Mouse (Mus musculus): Measurements from ENCODE around the gene 2210016F16Rik. TPM values are rescaled to one million over a fixed set of nuclear protein-coding genes. Genes with fewer than 3 reads are reported as not detected.
"Not testable (repeated sequence)": the region's sequence is repeated elsewhere in the genome, so short reads cannot be mapped to it uniquely, and the experiment has no call there.

Gene 2210016F16Rik
- total RNA-seq, 2 experiments from 2014 or later = 11.4 to 17.3 TPM

DNA sequence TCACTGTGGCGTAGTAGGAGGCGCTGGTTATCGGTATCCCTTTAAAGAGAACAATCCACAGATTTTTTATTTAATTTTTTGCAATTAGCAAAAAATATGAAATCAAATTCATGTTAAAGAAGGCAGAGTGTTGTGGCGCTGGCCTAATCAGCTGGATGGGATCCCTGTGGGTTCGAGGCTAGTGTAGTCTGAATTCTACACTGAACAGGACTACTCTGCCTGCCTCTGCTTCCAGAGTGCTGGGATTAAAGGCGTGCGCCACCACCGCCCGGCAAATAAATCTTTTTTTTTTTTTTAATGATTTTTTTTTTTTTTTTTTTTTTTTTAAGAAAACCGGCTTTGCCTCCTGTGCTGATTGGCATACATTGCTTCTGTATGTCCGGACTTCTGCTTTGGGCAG lies 654 bp downstream of the 2210016F16Rik start:
- ATAC-seq (replicated peaks; ENCODE audit: poor library complexity) = no peak

DNA sequence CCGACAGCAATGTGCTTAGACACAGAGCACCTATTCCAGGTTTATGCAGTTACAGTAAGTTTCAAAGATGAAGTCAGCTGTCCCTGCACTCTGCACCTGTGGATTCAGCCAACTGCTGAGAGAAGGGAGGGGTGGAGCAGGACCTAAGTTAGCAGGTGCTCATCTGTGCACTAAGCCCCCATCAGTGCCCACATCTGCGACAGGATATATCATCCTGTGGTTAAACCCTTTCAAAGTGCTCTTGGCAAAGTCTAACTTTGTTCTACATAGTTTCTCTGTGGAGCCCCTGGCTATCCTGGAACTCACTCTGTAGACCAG lies 11.9 kb downstream of the 2210016F16Rik start:
- no peak for ATAC-seq (replicated peaks; ENCODE audit: poor library complexity)

DNA sequence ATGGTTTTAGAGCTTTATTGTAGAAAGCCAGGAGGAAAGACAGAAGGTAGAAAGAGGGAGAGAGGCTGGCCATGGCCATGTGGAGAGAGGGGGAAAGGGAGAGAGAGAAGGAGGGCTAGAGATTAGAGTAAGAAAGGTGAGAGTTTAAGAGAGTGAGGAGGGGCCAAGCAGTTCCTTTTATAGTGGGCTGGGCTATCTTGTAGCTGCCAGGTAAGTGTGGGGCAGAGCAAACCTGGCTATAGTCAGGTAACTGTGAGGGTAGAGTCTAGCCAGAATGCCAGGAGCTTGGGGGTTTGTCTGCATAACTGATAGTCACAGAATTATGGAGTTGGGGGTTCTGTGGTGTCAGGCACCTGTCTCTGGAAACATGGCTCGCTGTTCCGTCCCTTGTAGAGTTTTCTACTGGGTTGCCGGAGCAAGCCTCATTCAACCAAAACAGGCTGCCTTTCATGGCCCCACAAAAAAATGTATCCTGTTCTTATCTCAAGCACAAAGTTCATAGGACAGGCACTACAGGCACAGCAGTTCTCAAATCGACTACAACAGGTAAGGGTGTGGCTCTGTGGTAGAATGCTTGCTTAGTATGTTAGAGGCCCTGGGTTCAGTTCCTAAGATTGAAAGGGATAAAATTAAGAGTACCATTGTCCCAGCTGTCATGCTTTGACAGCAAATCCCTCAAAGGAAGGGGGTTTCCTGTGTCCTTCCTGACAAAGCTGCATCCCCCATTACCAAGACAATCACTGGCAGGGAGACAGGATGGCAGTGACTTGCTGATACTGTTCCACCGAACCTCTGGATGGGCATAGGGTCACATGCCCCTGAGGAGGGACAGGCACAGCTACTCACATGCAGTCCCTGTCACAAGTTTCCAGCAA lies 12.5 kb downstream of the 2210016F16Rik start:
- ATAC-seq (replicated peaks; ENCODE audit: poor library complexity) = no peak

DNA sequence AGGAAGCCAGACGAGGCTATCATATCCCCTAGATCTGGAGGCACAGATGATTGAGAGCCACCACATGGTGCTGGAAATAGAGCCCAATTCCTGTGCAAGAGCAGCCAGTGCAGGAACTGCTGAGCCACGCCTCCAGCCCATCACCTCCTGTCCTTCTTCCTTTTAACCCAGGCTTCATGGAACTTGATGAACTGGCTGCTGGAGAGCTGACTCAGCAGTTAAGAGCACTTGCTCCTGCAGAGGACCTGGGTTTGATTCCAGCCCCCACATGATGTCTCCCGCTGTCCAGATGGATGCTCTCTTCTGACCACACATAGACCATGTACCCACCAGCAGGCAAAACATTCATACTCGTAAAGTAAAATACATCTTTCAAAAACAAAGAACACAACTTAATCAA lies 16.2 kb downstream of the 2210016F16Rik start:
- ATAC-seq (replicated peaks; ENCODE audit: poor library complexity) = no peak

DNA sequence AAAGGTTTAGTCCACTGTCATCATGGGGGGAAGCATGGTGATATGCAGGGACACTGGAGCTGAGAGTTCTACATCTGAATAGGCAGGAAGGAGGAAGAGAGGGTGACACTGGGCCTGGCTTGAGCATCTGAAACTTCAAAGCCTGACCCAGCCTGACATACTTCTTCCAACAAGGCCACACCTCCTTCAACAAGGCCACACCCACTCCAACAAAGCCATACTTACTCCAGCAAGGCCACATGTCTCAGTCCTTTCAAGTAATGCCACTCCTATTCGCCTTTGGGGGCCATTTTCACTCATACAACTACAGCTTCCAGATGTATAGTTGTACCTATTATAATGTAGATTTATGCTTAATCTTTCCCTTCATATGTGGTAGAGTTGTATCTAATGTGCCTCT lies 17.4 kb downstream of the 2210016F16Rik start:
- no peak for ATAC-seq (replicated peaks; ENCODE audit: poor library complexity)

DNA sequence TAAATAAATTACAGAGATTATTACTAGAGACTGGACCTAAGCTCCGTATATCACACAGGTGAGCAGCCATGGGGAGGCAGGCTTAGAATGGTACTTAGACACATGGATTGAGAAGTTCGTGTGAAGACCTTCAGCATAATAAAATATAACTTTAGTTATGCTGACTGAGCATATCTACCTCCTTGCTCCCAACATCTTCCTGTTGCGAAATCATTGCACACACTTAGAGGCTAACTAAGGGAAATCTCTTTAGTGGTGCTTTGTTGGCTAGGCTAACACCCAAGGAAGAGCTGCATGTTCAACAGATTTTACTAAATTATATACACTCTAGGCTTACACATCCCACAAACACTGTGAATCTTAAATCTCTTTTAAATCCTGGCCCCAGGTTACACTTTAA lies 18.7 kb downstream of the 2210016F16Rik start:
- ATAC-seq (replicated peaks; ENCODE audit: poor library complexity) = 0 out of 2 replicates have a peak, but pooled peaks have one; percentile 42

DNA sequence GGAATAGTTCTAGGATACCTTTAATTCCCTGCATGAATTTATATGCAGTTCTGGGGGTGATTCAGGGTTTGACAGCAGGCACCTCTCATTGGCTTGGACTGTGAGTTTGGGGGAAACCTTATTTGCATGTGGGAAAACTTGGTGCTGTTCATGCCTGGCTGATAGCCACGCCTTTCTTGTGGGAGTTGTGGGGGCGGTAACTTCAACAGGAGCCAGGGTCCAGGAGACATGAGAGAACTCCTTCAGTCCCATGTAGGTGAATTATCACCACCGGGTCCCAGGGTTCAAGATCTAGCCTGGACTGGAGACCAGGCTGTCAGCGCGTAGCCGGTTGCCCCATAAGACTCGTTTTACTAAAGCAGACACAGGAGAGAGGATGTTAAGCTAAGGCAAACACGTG lies 19.8 kb downstream of the 2210016F16Rik start:
- not testable (repeated sequence) for ATAC-seq (replicated peaks; ENCODE audit: poor library complexity)

DNA sequence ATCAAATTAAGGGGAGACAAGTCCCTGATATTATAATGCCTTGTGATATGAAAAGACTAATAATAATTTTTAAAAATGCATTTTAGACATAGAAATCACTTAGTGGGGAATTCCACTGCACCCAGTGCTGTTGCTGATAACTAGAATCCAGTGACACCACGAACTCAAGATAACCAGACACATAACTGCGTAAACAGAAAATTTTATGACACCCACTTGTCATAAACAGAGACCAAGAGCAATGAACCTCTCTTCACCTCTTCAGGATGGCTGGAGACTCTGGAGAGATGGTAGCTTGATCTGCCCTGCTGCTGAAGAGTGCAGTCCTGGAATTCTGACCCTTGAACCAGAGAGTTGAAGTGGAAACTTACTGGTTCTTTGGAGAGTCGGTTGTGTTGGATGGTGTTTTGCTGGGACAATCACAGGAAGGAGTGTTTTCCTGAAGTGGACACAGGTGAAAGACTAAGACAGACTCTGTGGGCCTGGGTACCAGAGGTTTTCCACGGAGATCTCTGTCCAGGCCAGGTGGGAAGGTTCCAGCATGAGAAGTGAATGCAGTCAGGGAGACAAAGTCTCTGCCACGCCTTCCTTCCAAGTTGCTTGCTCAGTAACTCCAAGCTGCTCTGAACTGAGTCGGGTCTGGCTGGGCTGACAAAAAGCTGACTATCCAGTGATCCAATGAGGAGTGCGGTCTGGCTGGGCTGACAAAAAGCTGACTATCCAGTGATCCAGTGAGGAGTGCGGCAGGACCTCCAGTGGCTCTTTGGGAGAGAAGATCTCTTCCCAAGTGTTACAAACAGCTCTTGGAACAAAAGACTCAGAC lies 20.5 kb downstream of the 2210016F16Rik start:
- peak; percentile 65 for ATAC-seq (replicated peaks; ENCODE audit: poor library complexity)

DNA sequence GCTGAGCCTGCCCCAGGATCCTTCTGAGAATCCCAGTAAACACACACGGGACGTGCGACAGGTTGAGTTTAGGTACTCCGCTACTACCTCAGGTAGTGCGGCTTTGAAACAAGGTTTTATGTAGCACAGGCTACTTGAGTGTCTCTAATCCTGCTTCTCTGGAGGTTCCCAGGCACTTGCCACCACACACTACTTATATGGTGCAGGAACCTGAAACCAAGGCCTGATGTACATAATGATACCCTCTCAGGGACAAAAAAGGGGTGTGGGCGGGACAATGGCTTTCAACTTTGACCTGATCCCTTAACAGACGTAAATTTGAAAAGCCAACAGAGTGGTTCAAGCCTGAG lies 25.7 kb downstream of the 2210016F16Rik start:
- peak; percentile 54 for ATAC-seq (replicated peaks; ENCODE audit: poor library complexity)

DNA sequence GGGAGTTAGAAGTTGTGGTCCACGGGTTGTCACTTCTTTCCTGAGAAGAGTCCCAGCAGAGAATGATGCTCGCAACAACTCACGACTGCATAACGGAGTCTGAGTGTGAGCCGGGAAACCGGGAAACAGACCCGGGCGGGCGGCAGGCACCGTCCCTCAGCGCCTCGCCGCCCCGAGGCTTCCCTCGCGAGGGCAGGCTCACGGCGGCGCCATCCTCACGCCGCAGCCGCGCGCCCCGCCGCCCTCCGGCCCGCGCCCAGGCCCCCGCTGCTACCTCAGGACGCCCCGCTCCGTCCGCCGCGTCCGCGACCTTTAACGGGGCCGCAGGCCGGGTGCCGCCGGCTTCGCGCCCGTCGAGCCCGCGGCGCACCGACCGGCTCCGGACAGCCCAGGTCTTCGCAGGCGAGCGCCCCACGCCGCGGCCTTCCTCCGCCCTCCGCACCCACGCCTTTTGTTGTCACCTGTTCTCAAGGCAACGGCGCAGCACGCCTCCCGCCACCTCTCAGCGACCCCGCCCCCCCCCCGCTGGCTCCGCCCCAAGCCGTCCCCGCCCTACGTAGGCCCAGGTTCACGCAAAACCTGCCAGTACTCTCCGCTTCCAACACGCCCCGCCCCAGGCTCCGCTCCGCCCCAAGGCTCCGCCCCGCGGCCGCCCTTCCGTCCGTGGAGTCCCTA lies 26.3 kb downstream of the 2210016F16Rik start, which contains the start of gene Kif27:
Gene Kif27, minus strand, starts transcription at position 494 of the 675 bp plus-strand sequence.
- peak; percentile 99 for ATAC-seq (replicated peaks; ENCODE audit: poor library complexity)

DNA sequence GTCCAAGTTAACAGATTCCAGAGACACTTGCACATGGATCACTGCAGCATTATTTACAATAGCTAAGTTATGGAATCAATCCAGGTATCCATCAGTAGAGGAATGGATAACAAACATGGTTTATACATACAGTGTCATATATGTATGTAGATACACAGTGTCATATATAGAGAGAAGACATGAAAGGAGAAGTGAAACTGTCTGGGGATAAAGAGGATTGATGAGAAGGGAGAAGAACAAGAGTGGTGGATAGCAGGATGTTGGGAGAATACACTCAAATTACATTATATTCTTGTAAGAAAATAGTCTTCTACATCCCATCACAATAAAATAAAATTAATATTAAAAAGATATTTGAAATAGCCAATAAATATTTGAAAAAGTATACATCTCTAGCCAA lies 32.0 kb downstream of the 2210016F16Rik start:
- ATAC-seq (replicated peaks; ENCODE audit: poor library complexity) = no peak

DNA sequence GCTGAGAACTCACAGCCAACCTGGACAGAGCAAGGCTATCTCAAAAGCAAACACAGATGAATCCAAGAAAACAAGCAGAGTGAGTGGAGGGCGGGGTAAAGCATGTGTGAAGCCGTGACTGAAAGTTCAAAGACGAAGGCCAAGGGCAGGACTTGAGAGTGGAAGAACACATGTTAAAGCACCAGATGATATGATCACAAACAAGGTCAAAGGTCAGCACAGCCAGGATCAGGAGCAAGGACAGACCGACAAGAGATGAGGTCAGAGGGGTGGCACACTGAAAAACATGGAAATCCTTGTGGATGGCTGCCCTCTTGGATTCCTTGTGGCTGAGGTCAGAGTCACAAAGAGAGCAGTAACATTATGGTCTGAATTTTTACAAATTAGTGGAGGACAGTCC lies 34.4 kb downstream of the 2210016F16Rik start:
- ATAC-seq (replicated peaks; ENCODE audit: poor library complexity) = no peak

DNA sequence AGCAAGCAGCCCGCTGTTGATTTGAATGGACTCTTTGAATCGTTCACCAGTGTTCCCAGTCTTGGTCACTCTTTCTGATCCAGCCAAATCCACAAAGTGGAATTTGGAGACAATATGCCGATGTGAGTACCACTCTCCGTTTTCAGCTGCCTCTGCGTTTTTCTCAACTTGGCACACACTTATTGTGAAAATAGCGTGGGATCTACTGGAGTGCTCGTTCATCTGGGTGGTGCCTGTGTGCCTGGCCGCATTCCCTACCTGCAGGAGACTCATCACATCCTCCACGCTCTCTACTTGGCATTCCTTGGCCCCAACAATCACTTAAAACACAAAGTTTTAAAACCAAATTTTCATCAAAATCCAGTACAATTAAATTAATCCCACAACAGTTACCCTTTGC lies 40.5 kb downstream of the 2210016F16Rik start:
- no peak for ATAC-seq (replicated peaks; ENCODE audit: poor library complexity)

DNA sequence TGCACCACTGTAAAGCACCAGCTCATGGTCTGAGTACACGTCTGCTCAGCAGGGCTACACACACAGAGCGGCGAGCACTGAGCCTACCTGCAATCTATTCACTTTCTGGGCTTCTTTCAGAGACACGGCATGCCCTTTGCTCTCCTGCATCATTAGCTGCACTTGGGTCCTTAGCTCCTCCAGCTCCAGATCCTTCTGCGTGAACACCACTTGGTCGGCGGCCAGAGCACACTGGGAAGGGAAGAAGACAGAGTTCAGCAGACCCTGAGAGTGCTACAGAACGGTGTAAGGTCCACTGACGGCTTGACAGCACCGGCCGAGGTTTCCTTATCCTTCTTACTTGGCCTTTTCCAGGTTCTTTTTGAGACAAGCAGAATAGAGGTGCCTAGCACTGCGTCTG lies 47.6 kb downstream of the 2210016F16Rik start:
- no peak for ATAC-seq (replicated peaks; ENCODE audit: poor library complexity)

DNA sequence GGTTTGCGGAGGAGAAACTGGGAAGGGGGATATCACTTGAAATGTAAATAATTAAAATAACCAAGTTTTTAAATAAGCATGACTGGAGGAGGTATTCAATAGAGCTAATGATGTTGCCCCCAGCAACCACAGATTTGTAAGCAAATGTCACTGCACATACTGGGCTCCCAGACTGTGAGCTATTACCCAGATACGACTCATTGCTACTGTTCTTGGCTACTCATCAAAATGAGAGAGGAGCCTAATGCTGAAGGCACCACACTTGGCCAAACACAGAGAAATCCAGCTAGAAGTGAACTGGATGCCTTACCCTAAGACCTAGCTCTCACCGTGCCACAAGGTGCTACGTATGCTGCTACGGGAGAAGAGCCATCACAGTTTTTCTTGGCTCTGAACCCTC lies 50.9 kb downstream of the 2210016F16Rik start:
- ATAC-seq (replicated peaks; ENCODE audit: poor library complexity) = no peak

Other genes with a start within 250 kb of the 2210016F16Rik start
- gene Idnk, start 227.6 kb downstream of the 2210016F16Rik start, total RNA-seq (2015) = 46.2 and 52.9 TPM in 2 replicates
- gene Idnk, start 227.6 kb downstream of the 2210016F16Rik start, total RNA-seq (2017) = 36.8 and 44.9 TPM in 2 replicates
- gene Ubqln1, start 169.6 kb downstream of the 2210016F16Rik start, total RNA-seq (2015) = 52.2 and 57.6 TPM in 2 replicates
- gene Ubqln1, start 169.6 kb downstream of the 2210016F16Rik start, total RNA-seq (2017) = 53.0 and 64.7 TPM in 2 replicates
- 10.9 and 11.6 TPM in 2 replicates for gene Gkap1, start 109.5 kb downstream of the 2210016F16Rik start, total RNA-seq (2015)
- gene Gkap1, start 109.5 kb downstream of the 2210016F16Rik start, total RNA-seq (2017) = 14.6 and 20.2 TPM in 2 replicates
- gene Kif27, start 26.1 kb downstream of the 2210016F16Rik start, total RNA-seq (2015) = 0.20 TPM in 1 of 2 replicates, not detected in the other
- gene Kif27, start 26.1 kb downstream of the 2210016F16Rik start, total RNA-seq (2017) = not detected in 2 replicates
- 38.1 and 39.8 TPM in 2 replicates for gene Rmi1, start 17.0 kb upstream of the 2210016F16Rik start, total RNA-seq (2015)
- 17.7 and 27.0 TPM in 2 replicates for gene Rmi1, start 17.0 kb upstream of the 2210016F16Rik start, total RNA-seq (2017)
- gene Hnrnpk, start 18.1 kb upstream of the 2210016F16Rik start, total RNA-seq (2015) = 807 and 878 TPM in 2 replicates
- 1,846 and 2,313 TPM in 2 replicates for gene Hnrnpk, start 18.1 kb upstream of the 2210016F16Rik start, total RNA-seq (2017)
- gene Slc28a3, start 225.7 kb upstream of the 2210016F16Rik start, total RNA-seq (2015) = not detected in 2 replicates
- not detected in 2 replicates for gene Slc28a3, start 225.7 kb upstream of the 2210016F16Rik start, total RNA-seq (2017)